Mouse (Mus musculus) liver, embryonic 14.5 days (tissue): ENCODE results near the gene Itpr3.

Experiments
- CTCF ChIP-seq: IDR thresholded peaks from 2 replicates; pipeline ENCODE4 v1.5.1; 2016; ENCODE audit warnings: antibody characterized with exemption, low read depth, control low read depth
- EP300 ChIP-seq: IDR thresholded peaks from 2 replicates; pipeline ENCODE4 v1.6.1; 2016; ENCODE audit warnings: antibody characterized with exemption, low read depth

- TF ChIP-seq CTCF (no peak), EP300 (no peak)
Measured at GRCm38 (mm10) chr17:27134187-27134586, 77.1 kb downstream of the Itpr3 start.
